Mouse (Mus musculus) bone marrow, adult 2 months (tissue): ENCODE data around the gene Tdrd5.

Source experiments
- CTCF ChIP-seq: fragments of 200-500 bp; IDR thresholded peaks from 2 replicates; pipeline ENCODE4 v1.5.1; 2011; ENCODE audit warnings: low read length, control low read depth; ENCODE audit not compliant: control insufficient read depth, insufficient read depth
- POLR2A ChIP-seq: fragments of 200-500 bp; IDR thresholded peaks from 2 replicates; pipeline ENCODE4 v1.6.1; 2011; ENCODE audit warnings: low read depth, mild to moderate bottlenecking, control low read depth, low read length, borderline replicate concordance; ENCODE audit not compliant: control insufficient read depth

DNA sequence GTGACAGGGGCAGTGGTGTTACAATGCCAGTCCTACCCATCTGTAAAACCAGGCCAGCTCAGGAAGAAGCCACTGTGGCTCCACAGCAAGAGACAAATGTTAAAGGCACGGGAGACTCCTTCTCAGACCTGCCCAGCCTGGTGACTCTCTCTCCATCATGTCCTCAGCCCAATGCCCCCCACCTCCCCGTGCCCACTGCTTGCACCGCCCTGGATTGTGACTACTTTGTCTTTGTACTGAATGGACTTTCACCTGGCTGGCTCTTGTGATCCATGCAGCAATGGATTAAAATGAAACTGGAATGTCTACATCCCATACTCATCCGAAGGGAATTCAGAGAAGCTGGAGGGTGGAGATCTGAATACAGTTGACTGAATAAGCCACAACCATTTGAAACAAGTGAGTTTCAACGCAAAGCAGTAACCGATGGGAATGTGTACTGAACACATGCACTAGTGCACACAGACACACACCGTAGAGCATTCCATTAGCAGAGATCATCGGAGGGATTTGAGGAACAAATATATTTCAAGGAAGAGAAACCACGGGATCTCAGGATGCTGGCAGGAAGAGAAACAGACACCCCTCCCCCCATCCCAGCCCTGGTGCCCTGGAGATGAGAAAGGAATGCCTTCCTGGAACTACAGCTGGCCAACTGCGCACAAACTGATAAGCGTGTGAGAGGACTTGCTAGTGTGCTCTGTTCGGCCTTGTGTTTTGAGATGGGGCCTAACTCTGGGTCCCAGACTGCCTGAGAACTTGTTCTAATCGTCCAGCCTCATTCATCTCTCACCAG lies 81.1 kb downstream of the Tdrd5 start:
- no peak for TF ChIP-seq CTCF
- TF ChIP-seq POLR2A, result no peak
